Mouse (Mus musculus): ENCODE results near the gene Hpcal4.
"Not testable (repeated sequence)": the region's sequence is repeated elsewhere in the genome, so short reads cannot be mapped to it uniquely, and the experiment has no call there.

Gene Hpcal4

DNA sequence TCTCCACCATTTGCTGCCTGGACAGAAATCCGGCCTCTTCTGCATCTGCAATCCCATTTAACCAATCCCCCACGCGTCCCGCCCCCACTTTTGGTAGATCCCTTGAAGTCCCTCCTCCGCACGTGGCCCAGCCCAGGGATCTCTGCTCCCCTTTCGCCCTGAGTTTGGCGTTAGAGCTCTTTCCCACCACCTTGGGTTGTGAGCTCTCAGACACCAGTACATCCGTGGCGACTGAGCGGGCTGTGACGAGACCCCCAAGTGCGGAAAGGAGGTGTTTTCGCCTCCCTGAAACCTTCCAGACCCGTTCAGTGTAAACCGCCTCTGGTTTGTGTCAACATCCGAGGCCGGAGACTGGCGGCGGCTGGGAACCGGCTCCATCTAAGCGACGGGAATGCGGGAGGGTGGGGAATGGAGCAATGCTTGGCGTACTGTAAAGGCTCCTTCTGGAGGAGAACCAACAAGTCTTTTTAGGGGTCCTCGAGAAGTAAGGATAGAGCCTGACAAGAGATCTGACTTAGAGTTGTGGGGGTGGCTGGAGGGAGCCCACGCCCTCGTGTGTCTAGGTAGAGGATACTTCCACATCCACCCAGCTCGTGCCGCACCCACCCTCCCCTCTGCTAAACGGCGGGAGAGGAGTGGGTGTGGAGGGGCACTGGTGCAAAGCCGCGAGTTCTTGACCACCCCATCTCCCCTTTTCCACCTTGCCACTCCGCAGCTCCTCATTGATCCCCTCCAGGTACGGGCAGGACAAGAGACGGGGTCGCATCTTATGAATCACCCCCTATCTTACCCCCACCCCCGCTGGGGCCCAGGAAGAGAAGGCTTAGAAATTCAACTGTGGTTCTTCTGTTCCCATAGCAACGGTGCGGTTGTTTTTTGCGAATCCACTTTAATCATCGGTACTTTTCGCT is at the start of gene Hpcal4:
Gene Hpcal4 (plus strand): TSS at position 900 of the 911 bp plus-strand sequence.
- no peak for DNase-seq (ENCODE audit: low read depth, low spot score)

DNA sequence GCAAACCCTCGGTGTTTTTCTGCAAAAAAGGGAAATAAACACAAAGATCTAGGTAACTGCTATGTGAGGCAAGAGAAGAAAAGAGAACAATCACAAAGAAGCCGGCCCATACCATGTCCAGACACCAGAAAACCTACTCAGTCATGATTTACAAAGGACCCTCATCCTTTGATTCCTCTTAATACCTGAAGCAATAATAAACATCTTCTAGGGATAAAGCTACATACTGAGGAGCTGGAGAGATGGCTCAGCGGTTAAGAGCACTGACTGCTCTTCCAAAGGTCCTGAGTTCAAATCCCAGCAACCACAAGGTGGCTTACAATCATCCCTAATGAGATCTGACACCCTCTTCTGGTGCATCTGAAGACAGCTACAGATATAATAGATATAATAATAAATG is 45.5 kb upstream of the Hpcal4 start:
- no peak for DNase-seq (ENCODE audit: low read depth, low spot score)

DNA sequence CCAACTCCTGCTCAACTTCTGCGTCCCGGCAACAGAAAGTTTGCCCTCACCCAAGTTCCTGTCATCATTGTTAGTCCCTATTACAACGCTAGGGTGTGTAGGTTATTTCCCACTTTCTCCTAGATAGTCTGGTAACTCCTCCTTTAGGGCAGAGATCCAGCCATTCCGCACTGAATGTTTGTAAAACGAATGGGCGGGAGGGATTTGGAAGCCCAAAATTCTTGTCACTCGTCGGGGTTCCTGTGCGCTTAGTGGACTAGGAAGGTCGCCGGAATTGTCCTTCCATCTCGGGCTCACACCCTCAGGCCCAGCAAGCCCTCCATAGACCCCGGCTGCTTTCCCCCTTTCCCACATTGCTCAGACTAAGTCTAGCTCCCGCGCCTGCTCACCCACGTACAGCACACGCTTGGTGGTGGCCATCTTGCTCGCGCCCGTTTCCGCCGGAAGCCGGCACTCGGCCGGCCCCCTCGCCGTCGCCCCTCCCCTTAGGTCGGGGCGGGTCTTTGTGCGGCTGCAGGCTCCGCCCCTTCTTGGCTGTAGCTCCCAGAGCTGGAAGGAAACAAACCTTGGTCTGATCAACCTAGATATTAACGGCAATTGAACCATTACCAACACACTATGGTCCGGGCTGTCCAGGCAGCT is 43.4 kb upstream of the Hpcal4 start, which contains the start of gene Ppie:
Gene Ppie (minus strand): TSS at position 439 of the 642 bp plus-strand sequence.
- DNase-seq (ENCODE audit: low read depth, low spot score): peak; percentile 92

DNA sequence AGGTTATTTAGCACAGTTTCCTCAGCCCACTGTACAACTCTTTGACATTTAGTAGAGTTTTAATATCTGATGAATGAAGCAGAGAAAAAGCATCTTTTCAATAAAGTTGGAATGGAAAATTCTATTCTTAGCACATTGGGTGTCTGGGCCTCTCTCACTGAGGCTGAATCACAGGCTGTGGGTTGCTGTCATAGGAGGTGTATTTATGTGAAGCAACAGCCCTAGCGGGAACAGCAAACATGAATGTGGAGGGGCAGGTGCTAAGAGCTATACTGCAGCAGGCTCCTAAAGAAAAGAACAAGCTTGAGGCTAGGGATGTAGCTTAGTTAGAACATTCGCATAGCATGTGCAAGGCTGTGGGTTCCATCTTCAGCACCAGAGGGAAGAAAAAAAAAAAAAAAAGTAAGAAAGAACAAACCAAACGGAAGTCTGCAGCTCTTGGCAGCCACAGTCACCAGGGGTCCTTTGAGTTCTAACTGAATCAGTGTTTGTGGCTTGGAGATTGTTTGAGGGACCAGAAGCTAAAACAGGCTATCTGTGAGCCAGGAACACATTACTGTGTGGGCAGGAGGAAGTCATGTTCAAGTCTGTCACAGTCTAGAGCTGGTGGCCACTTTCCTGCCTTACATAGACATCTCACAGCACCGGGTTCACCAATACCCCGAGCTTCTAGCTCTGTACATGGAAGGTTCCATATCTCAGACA is 35.4 kb upstream of the Hpcal4 start:
- DNase-seq (ENCODE audit: low read depth, low spot score): no peak

DNA sequence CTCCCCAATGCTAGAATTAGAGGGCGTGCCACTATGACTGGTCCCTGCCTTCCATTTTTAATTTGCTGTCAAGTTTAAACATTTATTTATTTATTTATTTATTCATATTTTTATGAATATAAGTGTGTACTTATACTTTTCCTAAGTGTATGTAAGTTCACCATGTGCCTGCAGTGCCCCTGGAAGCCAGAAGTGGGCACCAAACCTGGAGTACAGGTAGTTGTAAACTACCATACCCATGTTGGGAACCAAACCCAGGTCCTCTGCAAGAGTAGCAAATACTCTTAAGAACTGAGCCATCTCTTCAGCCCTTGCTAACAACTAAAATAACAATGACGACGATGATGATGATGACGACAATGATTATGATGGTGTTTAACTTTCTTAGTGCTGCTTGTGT is 31.0 kb upstream of the Hpcal4 start:
- DNase-seq (ENCODE audit: low read depth, low spot score): no peak

DNA sequence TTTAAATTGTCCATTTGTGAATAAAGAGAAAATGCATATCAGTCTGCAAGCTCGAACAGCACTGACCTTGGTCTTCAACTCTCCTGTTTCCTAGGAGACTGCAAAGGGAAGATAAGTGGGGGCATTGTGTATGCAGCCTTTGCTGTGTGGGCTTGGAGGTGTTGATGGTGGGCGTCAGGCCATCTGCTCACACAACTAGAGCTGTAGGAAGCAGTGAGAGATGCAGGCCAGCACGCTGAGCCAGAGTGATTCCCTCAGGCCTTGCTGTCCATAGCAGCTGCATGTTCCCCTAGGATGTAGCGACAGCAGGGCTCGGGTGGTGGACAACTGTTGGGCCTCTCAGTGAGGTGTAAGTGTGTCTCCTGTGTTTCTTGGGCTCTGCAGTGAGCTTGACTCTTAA is 30.1 kb upstream of the Hpcal4 start:
- no peak for DNase-seq (ENCODE audit: low read depth, low spot score)

DNA sequence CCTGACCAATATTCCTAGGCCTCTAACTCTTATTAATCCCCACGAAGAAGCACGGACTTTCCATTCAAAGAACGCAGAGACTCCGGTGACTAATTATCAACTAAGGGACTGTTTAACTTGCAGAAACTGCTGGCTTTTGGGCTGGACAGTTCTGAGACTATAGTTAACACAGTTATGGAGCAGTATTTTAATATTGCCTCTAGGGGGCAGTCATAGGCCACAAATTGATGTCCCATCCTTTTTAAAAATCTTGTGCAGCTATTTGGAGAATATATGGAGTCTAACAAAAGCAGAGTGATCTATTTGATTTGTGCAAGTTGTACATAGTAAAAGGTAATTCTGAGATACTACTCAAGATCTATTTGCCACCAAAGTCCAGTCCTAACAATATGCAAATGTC is 28.0 kb upstream of the Hpcal4 start:
- peak; percentile 13 for DNase-seq (ENCODE audit: low read depth, low spot score)

DNA sequence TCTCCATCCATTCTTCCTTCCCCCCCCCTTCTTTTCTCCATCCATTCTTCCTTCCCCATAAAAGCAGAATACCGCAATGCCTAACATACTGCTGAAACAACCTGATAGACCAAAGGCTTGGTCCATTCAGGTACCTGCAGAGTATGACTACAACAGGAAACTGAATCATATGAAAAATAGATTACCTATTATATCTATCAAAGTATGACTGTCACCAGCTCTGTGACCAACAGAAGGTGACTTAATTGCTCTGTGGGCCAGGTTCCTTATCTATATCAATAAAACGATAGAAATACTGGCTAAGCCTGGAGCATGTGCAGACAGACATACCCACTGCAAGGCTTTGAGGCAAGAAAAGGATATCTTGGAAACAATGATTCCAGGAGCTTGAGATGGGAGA is 27.6 kb upstream of the Hpcal4 start:
- no peak for DNase-seq (ENCODE audit: low read depth, low spot score)

DNA sequence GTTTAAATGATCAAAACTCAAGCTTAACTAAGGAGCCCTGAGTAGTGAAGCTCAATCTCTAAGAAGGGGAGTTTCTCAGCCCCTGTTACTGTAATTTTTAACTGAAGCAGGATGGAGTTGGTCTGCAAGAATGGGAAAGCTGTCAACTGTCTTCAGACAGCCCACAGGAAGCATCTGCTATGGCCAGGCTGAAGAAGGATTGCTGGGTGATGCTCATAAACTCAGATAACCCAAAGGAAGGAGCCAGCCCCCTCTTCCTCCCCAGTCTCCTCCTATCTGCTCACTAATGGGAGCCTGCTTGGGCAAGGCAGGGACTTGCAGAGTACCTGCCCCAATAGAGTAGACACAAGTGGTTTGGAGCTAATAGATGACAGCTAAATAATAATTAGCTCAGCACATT is 27.2 kb upstream of the Hpcal4 start:
- DNase-seq (ENCODE audit: low read depth, low spot score): no peak

DNA sequence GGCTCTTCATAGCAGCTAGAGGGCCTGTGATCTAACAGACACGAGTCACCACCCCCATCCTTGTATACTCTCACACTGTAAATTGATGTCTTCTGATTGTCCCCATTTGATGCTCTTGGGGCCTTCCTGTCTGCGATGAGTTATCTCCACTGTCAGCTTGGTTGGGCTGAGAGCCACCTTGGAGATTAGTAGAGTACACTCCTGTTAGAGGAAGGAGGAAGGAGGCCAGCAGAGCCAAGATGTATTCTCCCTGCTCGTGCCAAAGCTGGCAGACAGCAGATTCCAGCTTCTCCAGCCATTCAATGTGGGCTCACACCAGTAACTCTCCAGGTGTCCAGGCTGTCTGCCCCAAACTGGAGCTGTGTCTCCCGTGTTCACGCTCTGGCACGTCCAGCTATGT is 22.5 kb upstream of the Hpcal4 start:
- DNase-seq (ENCODE audit: low read depth, low spot score): no peak

DNA sequence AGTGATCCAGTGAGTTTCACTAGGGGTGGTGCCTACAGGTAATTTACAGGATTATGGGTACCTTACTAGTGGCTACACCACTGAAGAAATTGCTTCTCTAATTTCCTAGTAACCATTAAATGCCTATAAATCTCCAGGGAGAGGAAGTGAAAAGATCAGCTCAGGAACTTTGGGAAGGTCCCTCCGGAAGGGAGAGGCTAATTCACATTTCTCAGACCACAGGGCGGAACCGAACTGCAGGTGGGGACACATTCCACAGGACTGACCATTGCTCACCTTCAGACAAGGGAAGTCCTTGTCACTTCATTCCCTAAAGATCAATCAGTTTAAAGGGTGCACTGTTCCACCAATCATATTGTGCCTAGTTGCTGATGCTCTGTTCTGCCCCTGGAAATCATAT is 21.8 kb upstream of the Hpcal4 start:
- DNase-seq (ENCODE audit: low read depth, low spot score): not testable (repeated sequence)

DNA sequence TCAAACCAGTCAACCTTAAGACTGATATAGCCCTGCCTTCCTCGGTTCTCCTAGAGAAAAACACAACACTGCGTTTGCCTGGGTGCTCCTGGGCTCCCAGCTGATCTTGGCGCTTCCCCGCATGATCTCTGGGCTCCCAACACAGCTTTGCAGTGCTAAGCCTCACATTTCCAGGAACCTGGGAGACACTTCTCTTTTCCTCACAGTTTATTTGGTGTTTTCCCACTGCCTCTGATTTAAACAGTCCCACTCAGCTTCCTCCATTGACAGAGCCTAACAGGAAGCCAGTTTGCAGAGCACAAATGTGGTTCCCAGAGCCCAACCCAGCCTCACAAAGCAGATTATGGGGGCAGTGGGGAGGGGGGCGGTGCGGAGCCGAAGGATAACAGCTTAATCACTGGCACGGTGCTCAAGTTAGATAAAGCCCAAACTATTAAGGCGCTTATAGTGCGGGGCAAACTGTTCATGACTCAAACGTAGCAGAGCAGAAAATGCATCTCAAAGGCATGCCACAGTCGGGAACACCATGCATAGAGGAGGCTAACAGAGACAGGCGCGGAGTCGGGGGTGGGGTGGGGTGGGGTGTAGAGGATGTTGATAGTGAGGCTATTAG is 20.6 kb upstream of the Hpcal4 start:
- DNase-seq (ENCODE audit: low read depth, low spot score): no peak

DNA sequence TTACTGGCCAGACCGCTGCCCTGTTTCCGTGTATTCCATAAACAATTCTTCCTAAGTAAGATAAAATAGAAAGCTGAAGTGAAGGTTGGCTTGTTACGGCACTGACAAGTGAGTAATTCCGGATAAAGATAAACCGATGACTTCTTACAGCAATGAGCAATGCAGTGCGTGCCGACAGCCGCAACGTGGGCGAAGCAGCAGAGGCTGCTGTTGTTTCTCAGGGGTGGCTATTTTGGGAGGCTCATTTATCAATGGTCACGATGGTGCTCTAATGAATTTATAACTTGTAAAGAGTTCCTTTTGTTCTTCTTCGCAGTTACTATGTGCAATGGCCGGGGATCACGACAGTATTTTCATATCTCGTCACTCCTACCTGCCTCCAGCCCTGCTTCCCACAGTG is 18.9 kb upstream of the Hpcal4 start:
- DNase-seq (ENCODE audit: low read depth, low spot score): no peak

DNA sequence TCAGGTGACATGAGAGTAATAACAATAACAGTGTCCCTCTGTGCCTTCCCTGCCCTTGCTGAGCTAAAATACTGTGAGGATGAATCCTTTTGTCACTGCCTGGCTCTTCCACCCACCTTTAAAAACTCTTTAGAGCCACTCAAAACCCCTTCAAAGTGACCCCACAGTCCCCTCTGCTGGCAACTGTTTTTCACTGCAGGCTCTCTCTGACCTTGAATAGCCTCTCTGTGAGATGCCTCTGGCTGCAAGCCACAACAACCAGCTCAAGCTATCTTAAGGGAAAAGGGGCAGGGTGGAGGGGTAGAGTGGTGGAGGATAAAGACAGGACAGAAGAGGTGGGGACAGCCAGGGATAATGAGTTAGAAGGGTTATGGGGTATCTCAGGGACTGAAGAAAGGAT is 11.2 kb upstream of the Hpcal4 start:
- no peak for DNase-seq (ENCODE audit: low read depth, low spot score)

DNA sequence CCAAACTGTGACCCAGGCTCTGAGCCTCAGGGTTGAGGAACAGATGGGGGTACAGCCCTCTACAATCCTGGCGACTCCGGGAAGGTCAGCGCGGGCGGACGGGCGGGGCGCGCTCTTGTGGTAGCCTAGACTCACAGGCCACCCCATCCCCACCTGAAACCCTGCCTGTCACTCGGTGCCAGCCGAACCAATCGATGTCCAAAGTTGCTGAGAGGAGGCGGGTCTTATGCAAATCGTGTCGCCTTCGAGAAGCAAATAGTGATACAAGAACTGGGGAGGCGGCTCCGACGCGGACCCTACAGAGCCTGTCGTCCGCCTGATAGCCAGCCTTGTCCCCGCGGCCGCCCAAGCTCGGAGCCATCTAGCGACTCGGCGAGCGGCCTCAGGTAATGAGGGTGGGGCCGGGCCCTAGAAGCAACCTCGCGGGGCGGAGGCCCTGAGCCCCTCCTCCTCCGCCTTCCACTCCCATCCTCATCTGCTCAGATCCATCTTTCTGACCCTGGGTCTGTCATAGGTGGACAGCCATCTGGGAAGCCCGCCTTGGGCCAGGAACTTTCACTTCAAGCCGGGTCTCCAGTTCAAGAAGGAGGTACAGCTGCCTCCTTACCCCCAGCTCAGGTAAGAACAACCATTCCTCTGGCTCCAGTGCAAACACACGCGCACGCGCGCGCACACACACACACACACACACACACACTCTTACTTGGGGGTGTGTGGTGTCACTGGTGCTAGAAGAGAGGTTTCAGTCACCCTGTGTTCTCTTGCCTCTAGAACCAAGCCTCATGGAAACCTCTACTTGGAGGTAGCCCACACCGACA is 421 bp downstream of the Hpcal4 start:
- DNase-seq (ENCODE audit: low read depth, low spot score): peak; percentile 69

DNA sequence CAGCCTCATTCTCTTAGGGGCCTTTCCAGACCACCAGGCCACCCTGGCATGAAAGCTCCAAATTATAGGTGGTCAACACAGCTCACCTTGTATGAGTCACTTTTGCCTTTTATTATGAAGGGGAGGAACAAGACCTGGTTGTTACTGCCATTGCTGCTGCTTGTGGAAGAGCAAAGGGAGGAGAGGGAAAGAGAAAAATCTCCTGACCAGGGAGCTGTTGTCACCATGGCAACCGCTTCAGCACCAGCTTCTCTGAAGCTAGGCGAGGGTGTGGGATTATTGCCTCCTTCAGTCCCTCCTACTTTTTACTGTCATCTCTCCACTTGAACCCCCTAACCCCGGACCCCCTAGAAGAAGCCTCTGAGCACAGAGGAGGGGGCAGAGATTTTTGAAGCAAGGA is 1.8 kb downstream of the Hpcal4 start:
- DNase-seq (ENCODE audit: low read depth, low spot score): no peak

DNA sequence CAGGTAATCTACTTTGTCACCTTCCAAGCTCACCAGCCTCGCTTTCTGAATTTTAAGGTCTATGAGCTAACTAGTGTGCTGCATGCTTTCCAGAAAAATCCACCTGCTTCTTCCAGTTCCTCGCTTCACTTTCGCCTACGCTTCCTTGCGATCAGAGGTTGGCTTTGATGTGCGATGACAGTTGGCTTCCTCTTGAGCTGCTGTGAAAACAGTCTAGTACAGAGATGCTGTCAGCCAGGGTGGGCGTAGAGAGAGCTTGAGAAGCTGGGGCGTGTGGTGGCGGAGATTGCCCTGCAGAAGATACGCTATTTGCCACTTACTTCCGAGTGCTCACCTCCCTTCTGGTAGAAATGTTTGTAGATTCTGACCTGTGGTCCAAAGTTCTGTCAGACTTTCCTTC is 9.3 kb downstream of the Hpcal4 start:
- no peak for DNase-seq (ENCODE audit: low read depth, low spot score)

DNA sequence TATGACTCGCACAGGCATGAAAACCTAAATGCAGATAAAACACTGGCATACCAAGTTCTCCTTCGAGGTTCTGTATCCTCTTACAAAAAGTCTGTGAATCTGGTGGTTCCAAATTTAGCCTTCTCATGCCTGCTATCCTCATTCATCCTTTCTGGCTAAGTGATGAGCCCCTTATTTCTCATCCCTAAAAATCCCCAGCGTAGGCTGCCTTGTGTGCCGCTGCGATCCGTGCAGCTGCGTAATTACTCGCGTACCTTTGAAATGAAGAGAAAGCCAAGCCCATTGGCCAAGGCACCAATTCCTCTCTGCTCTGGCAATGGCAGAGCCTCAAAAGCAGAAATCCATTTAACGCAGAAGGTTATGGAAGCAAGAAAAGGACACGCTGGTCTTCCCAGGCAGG is 10.8 kb downstream of the Hpcal4 start:
- DNase-seq (ENCODE audit: low read depth, low spot score): no peak

DNA sequence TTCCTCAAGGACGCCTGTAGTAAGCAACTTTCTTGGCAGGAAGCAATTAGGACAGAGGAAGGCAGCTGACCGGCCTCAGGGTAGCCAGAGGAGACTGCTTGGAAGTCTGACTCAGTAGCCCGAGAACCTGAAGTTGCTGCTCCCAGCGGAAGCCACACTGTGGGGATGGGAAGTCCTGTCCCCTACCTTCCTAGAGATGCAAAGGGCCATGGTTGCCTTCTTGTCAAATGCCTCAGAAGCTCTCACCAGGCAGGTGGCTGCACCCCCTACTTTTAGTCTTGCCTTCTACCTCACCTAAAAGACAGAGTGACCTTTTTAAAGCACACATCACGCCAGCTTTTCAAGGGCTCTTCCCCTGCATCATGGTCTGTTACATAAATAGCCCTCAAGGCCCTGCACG is 13.7 kb downstream of the Hpcal4 start:
- no peak for DNase-seq (ENCODE audit: low read depth, low spot score)

DNA sequence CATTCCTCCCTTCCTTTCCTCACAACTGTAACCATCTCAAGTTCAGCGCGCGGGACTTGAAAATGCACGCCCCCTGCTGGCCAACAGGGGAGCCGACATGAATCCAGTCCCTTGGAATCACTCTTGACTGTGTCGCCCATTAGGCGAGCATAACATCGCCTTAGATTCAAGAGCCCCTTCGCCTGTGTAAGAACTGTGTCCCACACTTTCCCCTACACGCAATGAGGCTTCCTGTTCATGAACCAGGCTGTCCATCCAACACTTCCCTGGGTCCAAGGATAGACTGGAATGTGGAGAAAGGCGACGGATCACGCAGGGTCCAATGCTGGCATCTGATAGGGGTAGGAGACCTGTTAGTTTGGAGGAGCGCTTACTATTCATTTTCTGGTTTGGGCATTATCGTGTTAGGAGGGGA is 17.8 kb downstream of the Hpcal4 start:
- peak; percentile 43 for DNase-seq (ENCODE audit: low read depth, low spot score)

All from CD4-positive helper T cell, adult 2 months (primary cell).